Mouse (Mus musculus) gastrocnemius, postnatal 10 days (tissue): ENCODE results near the gene Zfp593. TPM values are rescaled to one million over a fixed set of nuclear protein-coding genes. Genes with fewer than 3 reads are reported as not detected.

ENCODE experiments used
- DNase-seq: peaks from one replicate; pipeline ENCODE4 v3.0.0; 2021; ENCODE audit warnings: mixed read lengths
- total RNA-seq, 2 experiments: library from RNA; stranded (reverse); gene quantifications; 2 replicates each; pipeline ENCODE4 v1.2.3; 2021

Gene Zfp593
- total RNA-seq, 2 experiments from 2014 or later: 3.4 to 4.3 TPM

DNA sequence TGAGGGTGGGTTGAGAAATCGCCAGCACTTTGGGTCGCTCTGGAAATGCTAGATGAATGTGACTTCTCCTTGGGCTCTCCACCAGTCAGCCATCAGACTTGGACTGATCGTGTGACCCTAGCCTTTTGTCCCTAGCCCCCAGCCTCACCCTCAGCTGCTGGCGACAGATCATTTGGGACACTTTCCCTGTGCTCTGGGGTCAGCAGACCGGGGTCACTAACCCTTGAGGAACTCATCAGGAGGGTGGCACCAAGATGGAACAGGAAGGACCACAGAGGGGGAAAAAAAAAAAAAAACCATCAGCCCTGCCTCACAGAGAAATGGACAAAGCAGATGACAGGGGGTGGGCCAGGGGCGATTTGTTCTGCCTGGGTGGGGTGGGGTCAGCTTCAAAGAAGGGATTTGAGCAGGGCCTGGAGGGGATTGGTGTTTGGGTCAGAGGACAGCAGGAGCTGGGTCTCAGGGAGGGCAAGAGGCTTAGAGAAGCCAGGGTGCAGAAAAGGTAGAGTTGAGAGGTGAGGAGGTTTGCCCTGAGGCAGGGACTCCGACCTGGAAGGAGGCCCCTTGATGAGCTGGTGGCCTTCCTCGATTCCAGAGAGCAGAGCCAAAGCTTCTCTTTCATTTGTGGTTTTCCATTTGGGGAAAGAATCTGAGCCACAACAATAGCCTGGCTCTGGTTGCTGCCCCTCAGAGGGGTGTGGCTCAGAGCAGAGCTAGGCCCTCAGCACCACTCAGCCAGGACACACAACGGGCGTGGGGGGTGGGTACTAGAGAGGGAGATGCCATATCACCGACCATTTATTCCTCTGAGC, 12.0 kb upstream of the Zfp593 start:
- no peak for DNase-seq

GRCm38 (mm10) chr4:134256407-134257197, 11.2 kb upstream of the Zfp593 start:
- no peak for DNase-seq

GRCm38 (mm10) chr4:134255854-134256253, 10.5 kb upstream of the Zfp593 start:
- no peak for DNase-seq

DNA sequence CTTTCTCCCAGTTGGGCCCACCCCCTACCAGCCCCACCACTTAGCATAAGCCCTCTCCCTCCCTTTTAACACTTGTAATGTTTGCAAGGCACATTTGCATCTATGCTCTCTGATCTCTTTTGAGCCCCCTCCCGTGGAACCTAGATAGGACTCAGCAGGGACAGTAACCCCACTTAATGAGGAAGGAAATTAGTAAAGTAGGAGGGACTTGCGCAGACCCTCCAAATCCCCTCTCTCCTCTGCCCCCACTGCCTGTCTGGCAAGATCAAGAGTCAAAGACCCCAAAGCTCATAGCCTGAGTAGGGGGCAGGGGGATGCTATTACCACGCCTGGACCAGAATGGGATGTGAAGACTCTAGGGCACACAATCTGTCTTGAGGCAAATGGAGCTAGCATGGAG, 9.4 kb upstream of the Zfp593 start:
- no peak for DNase-seq

DNA sequence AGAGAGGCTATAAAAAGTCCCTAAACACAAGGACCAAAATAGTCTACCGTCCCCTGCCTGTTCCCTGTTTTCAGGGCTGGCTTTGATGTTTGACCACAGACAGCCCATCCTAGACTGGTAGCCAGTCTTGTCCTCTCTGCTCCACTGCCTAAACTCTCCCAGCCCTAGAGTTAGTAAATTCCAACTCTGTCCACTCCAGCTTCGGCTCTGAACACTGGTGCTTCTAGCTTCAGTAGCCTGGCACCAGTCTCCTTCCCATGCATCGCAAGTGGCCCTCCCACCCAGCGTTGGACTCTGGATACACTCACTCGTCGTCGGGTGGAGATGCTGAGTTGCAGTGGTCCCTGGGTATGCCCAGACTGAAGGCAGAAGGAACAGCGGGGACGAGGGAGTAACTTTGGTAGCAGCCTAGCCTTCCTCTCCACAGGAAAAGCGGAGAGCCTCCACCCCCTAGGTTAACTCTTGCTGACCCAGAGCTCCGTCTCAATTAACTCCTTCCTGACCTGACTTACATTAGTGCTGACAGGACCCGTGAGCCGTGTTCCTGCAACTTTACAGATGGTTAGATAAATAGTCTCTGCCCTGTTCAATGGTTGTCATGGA, 8.4 kb upstream of the Zfp593 start, which contains the start of gene Grrp1:
Gene Grrp1 (minus strand): TSS at position 385 of the 603 bp plus-strand sequence.
- DNase-seq: no peak

DNA sequence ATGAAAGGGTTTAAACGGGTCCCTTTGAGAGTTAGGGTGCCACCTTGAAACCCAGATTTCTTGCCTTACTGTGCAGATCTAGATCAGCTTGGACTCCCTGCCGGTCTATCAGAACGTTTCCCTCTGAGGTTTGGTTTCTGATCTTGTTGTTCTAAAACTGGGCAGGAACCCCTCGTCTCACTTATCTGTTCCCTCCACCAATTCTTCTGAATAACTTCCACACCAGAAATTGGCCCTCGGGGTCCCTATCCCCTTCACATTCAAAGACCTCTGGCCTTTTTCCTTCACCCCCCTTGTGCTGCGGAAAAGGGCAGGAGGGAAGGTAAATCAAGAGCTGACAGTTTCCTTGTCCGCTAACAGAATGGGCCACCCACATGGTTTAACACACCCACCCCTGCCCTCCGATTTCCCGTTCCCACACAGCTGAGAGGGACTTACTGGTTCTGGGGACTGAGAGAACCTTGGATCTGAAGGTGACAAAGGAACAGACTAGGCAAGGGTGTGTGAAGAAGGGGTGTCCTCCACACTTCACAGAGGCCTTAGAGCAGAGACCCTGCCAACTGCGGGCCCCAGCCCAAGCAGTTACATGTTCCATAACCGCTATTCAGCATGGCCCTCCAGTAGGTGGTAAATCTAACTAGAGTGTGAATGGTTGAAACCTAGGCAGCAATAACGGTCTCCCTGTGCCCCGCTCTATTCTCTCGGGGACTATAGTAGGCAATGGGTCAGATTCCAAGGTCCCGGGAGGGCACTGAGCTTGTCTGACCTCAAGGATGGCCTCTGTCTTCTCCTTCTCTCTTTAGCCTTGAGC, 7.7 kb upstream of the Zfp593 start:
- DNase-seq: no peak

GRCm38 (mm10) chr4:134252131-134252910, 6.9 kb upstream of the Zfp593 start:
- no peak for DNase-seq

DNA sequence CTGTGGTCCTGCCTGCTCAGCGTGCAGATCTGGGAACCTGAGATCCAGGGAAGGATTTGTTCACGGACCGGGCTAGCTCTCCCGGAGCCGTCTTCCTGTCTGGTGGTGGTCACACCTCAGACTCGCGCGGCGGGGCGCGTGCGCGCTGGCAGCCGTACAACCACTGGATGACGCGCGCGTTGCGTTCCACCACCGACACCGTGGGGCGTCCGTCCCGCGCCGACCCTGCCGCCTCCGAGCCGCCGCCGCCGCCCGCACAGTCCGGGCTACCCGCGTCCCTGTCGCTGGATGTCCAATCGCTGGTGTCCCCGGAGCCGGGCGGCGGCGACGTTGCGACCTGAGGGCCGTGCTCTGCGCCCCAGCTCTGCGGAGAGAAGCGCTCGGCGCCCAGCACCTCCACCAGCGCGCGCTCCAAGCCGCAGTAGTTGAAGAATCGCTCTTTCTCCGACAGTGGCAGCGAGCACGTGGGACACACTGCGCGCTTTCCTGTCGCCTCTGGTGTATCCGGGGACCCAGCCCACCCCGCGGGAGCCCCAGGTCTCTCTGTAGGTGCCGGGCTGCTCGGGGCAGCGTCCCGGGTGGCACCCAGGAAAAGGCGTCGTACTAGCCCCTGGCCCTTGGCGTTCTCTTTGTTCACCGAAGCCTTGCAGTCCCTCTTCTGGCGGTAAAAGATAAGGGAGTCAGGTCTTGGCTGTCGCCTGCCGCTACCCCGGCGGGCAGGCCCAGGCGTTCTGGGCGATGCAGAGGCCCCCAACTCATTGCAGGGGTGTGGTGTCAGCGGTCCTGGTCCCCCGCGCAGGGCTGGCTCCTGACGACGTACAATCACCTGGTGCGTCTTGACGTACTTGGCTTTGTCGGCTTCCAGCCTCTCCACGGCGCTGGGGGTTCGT, 6.1 kb upstream of the Zfp593 start:
- peak; percentile 36 for DNase-seq

DNA sequence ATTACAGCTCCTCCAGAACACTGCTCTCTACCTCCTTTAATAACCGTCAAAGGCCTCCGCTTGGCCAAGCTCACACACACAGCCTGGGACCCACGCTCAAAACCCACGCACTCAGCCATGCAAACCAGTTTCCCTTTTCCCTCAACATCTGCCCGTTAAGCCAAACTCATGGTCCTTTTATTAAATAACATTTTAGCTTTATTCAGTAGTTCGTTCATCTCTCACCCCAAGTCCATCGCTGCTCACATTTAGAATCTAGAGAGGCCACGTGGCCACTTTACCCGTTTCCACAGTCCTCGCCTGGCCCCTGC, 5.5 kb upstream of the Zfp593 start:
- DNase-seq: no peak

DNA sequence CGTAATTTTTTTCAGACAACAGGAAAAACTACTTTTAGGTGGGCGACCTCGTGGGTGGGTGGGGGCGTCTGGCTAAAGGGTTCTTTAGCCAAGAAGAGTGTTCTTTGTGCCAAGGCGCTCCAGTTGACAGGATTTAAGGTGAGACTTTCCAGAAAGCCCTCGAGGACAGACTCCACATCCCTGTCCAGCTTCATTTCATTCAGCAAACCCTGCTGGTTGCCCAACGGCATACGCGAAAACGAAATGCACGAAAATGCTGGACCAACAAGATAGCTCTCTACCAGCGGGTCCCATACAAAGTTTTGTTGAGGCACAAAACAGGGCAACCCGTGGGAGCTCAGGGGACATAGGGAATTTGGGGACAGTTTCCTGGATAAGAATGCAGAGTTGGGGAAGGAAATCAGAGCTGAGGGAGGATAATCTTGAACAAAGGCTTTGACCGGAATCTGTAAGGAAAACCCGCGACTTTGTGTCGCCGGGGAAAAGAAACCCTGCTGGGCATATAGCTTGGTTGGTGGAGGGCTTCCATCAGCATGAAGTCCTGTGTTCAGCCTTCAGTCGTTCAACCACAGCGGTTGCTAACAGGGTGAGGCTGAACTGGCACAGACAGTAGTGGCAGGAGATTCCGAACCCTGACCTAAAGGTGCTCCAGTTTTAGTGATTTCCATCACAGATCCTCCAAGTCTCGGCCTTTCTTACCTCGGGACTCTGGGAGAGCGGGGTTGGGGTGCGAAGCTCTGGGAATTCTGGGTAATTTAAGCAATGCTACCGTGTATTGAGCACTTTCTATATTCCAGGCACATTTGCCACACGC, 4.9 kb upstream of the Zfp593 start:
- DNase-seq: no peak

GRCm38 (mm10) chr4:134249651-134250050, 4.3 kb upstream of the Zfp593 start:
- DNase-seq: peak; percentile 87

DNA sequence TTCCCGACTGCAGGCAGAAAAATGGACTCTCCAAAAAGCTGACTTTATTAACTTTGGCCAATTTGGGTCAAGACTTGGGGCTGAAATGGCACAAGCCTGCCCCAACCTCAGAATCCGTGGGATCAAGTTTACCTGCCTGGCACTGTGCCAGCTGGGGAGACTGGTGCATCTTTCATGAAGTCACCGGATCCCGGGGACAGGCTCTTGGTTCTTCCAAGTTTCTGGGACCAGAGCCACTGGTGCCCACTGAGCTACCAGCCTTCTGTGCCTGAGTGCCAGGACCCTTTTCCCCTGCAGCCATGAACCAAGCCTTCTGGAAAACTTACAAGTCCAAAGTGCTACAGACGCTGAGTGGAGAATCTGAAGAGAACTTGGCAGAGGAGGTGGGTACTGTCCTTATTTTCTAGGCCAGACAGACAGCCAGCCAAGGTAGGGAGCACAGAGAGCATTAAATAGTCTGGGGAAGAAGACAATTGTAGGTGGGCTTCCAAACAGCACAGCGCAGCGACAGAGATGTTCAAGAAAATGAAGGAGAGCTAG, 1.4 kb upstream of the Zfp593 start, which contains the start of gene Gm30191:
Gene Gm30191 (plus strand): TSS at position 217 of the 540 bp plus-strand sequence.
- DNase-seq: no peak

- no peak for DNase-seq
Measured at GRCm38 (mm10) chr4:134246256-134246655, 864 bp upstream of the Zfp593 start.

DNA sequence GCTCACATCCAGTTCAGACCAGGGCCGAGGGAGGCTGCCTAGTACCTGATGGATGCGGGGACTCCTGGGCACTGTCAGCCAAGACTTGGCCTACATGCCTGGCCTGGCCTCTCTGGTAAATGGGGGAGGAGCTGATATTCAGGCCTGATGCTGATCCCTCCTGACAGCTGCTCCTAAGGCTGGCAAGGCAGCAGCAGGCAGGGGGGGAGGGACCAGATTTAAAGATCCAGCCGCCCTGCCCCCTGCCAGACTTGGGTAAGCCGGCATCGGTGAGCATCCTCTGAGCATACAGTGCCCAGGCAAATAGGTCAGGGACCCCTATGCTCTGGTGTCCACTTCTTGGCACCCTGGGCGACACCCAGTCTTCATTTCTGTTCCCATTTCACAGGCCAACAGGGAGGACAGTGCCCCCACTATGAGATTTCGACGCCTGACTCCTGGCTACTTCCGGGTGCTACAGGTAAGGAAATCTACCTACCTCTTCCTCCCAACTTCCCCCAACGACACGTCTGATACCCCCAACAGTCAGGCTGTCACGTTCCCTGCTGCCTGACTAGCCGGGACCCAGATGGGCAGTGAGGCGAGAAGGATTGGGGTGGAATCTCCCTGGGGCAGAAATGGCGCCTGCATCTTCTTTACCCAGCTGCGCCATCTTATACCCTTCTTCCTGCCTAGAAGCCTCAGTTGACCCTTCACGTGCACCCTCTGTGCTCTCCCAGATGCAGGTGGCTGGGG, 1.7 kb downstream of the Zfp593 start, which contains the start of gene E130218I03Rik:
Gene E130218I03Rik (plus strand): TSS at position 147 of the 735 bp plus-strand sequence.
- no peak for DNase-seq

GRCm38 (mm10) chr4:134238686-134239085, 6.7 kb downstream of the Zfp593 start:
- DNase-seq: no peak

DNA sequence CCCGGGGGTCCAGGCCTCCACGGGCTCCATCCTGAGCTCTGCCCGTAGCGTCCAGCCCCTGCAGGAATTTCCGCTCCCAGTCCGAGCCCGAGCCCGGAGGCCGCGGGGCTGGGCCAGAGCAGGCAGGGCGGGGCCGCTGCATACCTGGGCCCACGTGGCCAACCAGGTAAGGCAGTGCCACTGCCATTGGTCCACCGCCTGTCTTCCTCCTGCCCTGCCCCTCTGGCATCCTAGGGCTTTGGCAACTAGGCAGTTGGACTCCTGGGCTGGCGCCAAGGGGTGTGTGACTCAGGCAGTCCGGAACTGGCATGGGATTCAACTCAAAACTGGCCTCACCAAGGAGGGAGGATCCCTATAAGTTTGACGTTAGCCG, 7.1 kb downstream of the Zfp593 start, which contains the start of gene Cnksr1:
Gene Cnksr1 (minus strand): TSS at position 121 of the 373 bp plus-strand sequence.
- DNase-seq: peak; percentile 77

DNA sequence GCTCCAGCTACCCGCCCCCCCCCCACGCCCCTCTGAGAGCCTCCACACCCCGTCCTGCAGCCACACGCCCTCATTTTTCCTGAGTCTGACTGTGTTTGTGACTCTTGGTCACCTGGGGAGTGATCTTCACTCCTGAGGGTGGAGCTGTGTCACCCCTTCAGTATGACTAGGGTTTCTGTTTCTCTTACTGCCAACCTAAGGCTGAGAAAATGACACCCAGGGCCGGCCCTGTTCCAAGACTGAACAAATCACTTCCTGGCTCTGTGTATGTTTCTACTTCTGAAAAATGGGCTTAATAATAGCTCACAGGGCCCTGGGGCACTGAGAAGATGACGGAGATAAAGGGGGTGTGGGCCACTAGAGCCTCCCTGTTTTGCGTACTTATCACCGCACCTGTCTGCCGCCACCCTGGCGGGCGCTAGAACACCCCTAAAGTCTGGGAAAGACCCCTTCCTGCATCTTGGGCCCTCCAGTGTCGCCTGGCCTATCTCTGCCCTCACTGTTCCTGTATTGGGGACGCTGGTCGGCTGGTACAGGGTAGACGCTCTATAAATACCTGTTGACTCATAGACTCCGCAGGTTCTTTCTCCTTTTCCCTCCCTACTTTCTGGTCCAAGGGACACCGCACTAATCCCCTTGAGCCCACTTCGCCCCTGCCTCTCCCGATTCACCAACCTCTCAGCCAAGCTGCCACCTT, 7.7 kb downstream of the Zfp593 start:
- no peak for DNase-seq

DNA sequence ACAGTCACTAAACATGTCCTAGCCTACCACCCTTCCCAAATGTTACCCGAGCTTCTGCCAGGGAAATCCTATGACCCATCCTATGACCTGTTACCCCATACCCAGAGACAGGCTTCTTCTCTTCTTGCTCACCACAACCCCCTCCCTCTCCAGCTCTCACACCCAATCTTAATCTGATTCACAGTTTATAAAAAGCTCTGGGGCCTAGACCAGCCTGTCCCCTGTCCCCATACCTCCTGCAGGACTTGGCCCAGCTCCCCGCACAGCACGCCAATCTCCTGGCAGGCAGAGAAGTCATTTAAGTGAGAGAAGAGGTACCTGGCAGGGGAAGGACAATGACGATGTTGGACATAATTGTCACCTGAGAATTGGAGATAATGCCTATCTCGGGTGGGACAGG, 10.5 kb downstream of the Zfp593 start:
- DNase-seq: no peak
